Mouse (Mus musculus): ENCODE measurements around the gene Gm16253. TPM values are rescaled to one million over a fixed set of nuclear protein-coding genes. Genes with fewer than 3 reads are reported as not detected.
"Not testable (repeated sequence)": the region's sequence is repeated elsewhere in the genome, so short reads cannot be mapped to it uniquely, and the experiment has no call there.

Gm16253 gene
- total RNA-seq, 2 experiments from 2014 or later = not detected

- intact Hi-C loops (cut with DNase I) = no loop called here
- peak; percentile 93 to 95 for DNase-seq (ENCODE audit: low spot score in 2 of 2)
These were observed 17.2 kb downstream of the Gm16253 start, which contains the start of gene Polr3gl for GRCm38 (mm10) chr3:96593790-96594560. Polr3gl (minus strand) TSS chr3:96594181.

GRCm38 (mm10) chr3:96594851-96595250, 18.1 kb downstream of the Gm16253 start:
- DNase-seq (ENCODE audit: low spot score in 2 of 2) = no peak
- intact Hi-C loops (cut with DNase I) = no loop called here

GRCm38 (mm10) chr3:96595661-96596060, 18.9 kb downstream of the Gm16253 start:
- intact Hi-C loops (cut with DNase I) = no loop called here
- peak; percentile 54 to 81 for DNase-seq (ENCODE audit: low spot score in 2 of 2)

GRCm38 (mm10) chr3:96596228-96596707, 19.5 kb downstream of the Gm16253 start, which contains the start of gene Ankrd34a:
Ankrd34a (plus strand) TSS chr3:96596636.
- intact Hi-C loops (cut with DNase I) = no loop called here
- peak; percentile 76 to 86 for DNase-seq (ENCODE audit: low spot score in 2 of 2)

GRCm38 (mm10) chr3:96596855-96597254, 20.1 kb downstream of the Gm16253 start:
- intact Hi-C loops (cut with DNase I) = no loop called here
- DNase-seq (ENCODE audit: low spot score in 2 of 2) = peak; percentile 51 to 81

- intact Hi-C loops (cut with DNase I) = no loop called here
- peak; percentile 41 to 63 for DNase-seq (ENCODE audit: low spot score in 2 of 2)
These were observed 20.7 kb downstream of the Gm16253 start for GRCm38 (mm10) chr3:96597435-96597891.

- DNase-seq (ENCODE audit: low spot score in 2 of 2) = peak; percentile 46 to 67
- intact Hi-C loops (cut with DNase I) = no loop called here
These were observed 21.6 kb downstream of the Gm16253 start for GRCm38 (mm10) chr3:96598156-96599068.

- DNase-seq (ENCODE audit: low spot score in 2 of 2) = no peak
- intact Hi-C loops (cut with DNase I) = no loop called here
These were observed 22.2 kb downstream of the Gm16253 start for GRCm38 (mm10) chr3:96599069-96599393.

- intact Hi-C loops (cut with DNase I) = no loop called here
- DNase-seq (ENCODE audit: low spot score in 2 of 2) = no peak
These were observed 22.6 kb downstream of the Gm16253 start for GRCm38 (mm10) chr3:96599411-96599810.

GRCm38 (mm10) chr3:96600639-96601250, 24.0 kb downstream of the Gm16253 start, which contains the start of gene Lix1l:
Lix1l (plus strand) TSS chr3:96601149.
- DNase-seq (ENCODE audit: low spot score in 2 of 2) = peak; percentile 93 to 95
- intact Hi-C loops (cut with DNase I) = loop anchor here (2.0 kb wide), 1 partner anchor 30 kb away; no protein-coding TSS in a partner anchor

GRCm38 (mm10) chr3:96601251-96601787, 24.5 kb downstream of the Gm16253 start:
- intact Hi-C loops (cut with DNase I) = loop anchor here (2.0 kb wide), 1 partner anchor 29 kb away; no protein-coding TSS in a partner anchor
- DNase-seq (ENCODE audit: low spot score in 2 of 2) = peak; percentile 62 to 66

GRCm38 (mm10) chr3:96601941-96602703, 25.3 kb downstream of the Gm16253 start:
- intact Hi-C loops (cut with DNase I) = loop anchor here (2.0 kb wide), 1 partner anchor 29 kb away; no protein-coding TSS in a partner anchor
- no peak for DNase-seq (ENCODE audit: low spot score in 2 of 2)

GRCm38 (mm10) chr3:96602704-96603084, 25.9 kb downstream of the Gm16253 start:
- intact Hi-C loops (cut with DNase I) = no loop called here
- no peak for DNase-seq (ENCODE audit: low spot score in 2 of 2)

GRCm38 (mm10) chr3:96603311-96603710, 26.5 kb downstream of the Gm16253 start:
- no peak for DNase-seq (ENCODE audit: low spot score in 2 of 2)
- intact Hi-C loops (cut with DNase I) = no loop called here

GRCm38 (mm10) chr3:96606007-96606406, 29.2 kb downstream of the Gm16253 start:
- intact Hi-C loops (cut with DNase I); DNase-seq (ENCODE audit: low spot score in 2 of 2): not testable (repeated sequence)

GRCm38 (mm10) chr3:96606618-96607017, 29.8 kb downstream of the Gm16253 start:
- intact Hi-C loops (cut with DNase I) = no loop called here
- no peak for DNase-seq (ENCODE audit: low spot score in 2 of 2)

- intact Hi-C loops (cut with DNase I) = no loop called here
- no peak for DNase-seq (ENCODE audit: low spot score in 2 of 2)
These were observed 41.2 kb downstream of the Gm16253 start for GRCm38 (mm10) chr3:96617941-96618340.

GRCm38 (mm10) chr3:96623201-96623600, 46.4 kb downstream of the Gm16253 start:
- intact Hi-C loops (cut with DNase I) = no loop called here
- DNase-seq (ENCODE audit: low spot score in 2 of 2) = no peak
